ENCODE assay signal across 7 mouse cellular contexts in the genomic region with DNA sequence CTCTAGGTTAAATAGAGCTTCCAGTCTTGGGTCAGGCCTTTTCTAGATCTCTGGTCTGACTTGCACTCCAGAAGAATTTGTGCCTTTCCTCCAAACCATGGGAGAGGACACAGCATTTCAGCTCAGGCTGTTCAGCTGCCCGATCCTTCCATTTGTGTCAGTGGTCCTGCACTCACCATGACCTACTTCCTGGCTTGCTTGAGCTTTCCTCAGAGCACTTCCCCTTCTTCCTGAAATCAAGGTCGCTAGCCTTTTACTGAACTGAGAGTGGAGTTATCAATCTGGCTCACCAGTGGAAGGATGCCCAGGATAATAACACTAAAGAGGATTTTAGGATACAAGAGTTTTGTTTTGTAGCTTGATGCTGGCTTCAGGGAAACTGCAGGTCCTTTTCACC.
DNase-seq lines count a peak whose midpoint lies in the region; ATAC-seq and TF ChIP-seq lines count a peak whose summit lies in the region.
"Not testable (repeated sequence)": the region's sequence is repeated elsewhere in the genome, so short reads cannot be mapped to it uniquely, and the experiment has no call there.

No protein-coding gene starts in this region.

- H3K36me3 ChIP-seq in forebrain, embryonic 15.5 days; kidney, adult 2 months (ENCODE audit: control insufficient read depth, insufficient read depth, low read length); liver, embryonic 11.5 days (ENCODE audit: control insufficient read depth, insufficient read depth, low read length); megakaryocyte, embryonic 14.5 days (replicated peaks; ENCODE audit: low read length); neural tube, embryonic 13.5 days: not testable (repeated sequence)

- H3K4me3 ChIP-seq in cortical plate, adult 2 months (ENCODE audit: insufficient read depth, low read length), result peak overlapping the region; percentile 54
- H3K4me3 ChIP-seq in forebrain, embryonic 15.5 days, result peak overlapping the region; percentile 63
- peak overlapping the region; percentile 58 for H3K4me3 ChIP-seq in kidney, adult 2 months (ENCODE audit: insufficient read depth, low read depth, low read length)
- H3K4me3 ChIP-seq in liver, embryonic 11.5 days (ENCODE audit: low read depth, low read length), result peak overlapping the region; percentile 57
- peak overlapping the region; percentile 86 for H3K4me3 ChIP-seq in megakaryocyte, embryonic 14.5 days (replicated peaks)
- H3K4me3 ChIP-seq in neural tube, embryonic 13.5 days, result peak overlapping the region; percentile 57

- not testable (repeated sequence) for H3K9me3 ChIP-seq in forebrain, embryonic 15.5 days; liver, embryonic 11.5 days (ENCODE audit: control insufficient read depth, low read length); megakaryocyte, embryonic 14.5 days; neural tube, embryonic 13.5 days

- 17% methylated on average over 2 of the region's 2 CpGs for WGBS in forebrain, embryonic 15.5 days
- WGBS in kidney, adult 2 months, result 10% methylated on average over 2 of the region's 2 CpGs
- 13% methylated on average over 2 of the region's 2 CpGs for WGBS in liver, embryonic 11.5 days
- 21% methylated on average over 2 of the region's 2 CpGs for WGBS in neural tube, embryonic 13.5 days

- TF ChIP-seq CTCF in cortical plate, adult 2 months (IDR thresholded peaks at IDR 0.05; ENCODE audit: extremely low read depth, insufficient read depth, low read length); kidney, adult 2 months (conservative IDR thresholded peaks at IDR 0.05; ENCODE audit: insufficient read depth, insufficient read length, low read depth, low read length): not testable (repeated sequence)

- not testable (repeated sequence) for H3K27me3 ChIP-seq in forebrain, embryonic 15.5 days; kidney, adult 2 months (replicated peaks; ENCODE audit: control insufficient read depth, insufficient read depth, low read length); liver, embryonic 11.5 days (replicated peaks; ENCODE audit: control insufficient read depth, insufficient read depth, low read length); megakaryocyte, embryonic 14.5 days (replicated peaks); neural tube, embryonic 13.5 days

- TF ChIP-seq POLR2A in cortical plate, adult 2 months (IDR thresholded peaks at IDR 0.05; ENCODE audit: extremely low read depth, insufficient read depth, low read length); kidney, adult 2 months (IDR thresholded peaks at IDR 0.05; ENCODE audit: low read depth, low read length): not testable (repeated sequence)

- not testable (repeated sequence) for DNase-seq in kidney, adult 2 months; liver, embryonic 11.5 days (ENCODE audit: low spot score)

- H3K27ac ChIP-seq in cortical plate, adult 2 months (ENCODE audit: insufficient read depth, low read length), result not testable (repeated sequence)
- H3K27ac ChIP-seq in forebrain, embryonic 15.5 days (replicated peaks), result peak overlapping the region; percentile 73
- peak overlapping the region; percentile 2; the same call in 1 of the 2 replicates for H3K27ac ChIP-seq in kidney, adult 2 months (ENCODE audit: insufficient read depth, low read depth, low read length)
- H3K27ac ChIP-seq in liver, embryonic 11.5 days (ENCODE audit: low read depth, low read length), result peak overlapping the region; percentile 85; the same call in 1 of the 2 replicates
- H3K27ac ChIP-seq in neural tube, embryonic 13.5 days (replicated peaks), result peak overlapping the region; percentile 65; the same call in 1 of the 2 replicates

- not testable (repeated sequence) for H3K4me1 ChIP-seq in cortical plate, adult 2 months (ENCODE audit: control insufficient read depth, insufficient read depth, low read length); forebrain, embryonic 15.5 days; kidney, adult 2 months (ENCODE audit: control insufficient read depth, insufficient read depth, low read length); liver, embryonic 11.5 days (replicated peaks; ENCODE audit: control insufficient read depth, insufficient read depth, low read length); megakaryocyte, embryonic 14.5 days; neural tube, embryonic 13.5 days (replicated peaks)

- peak overlapping the region; percentile 58 for H3K9ac ChIP-seq in forebrain, embryonic 15.5 days (replicated peaks)
- peak overlapping the region; percentile 72 for H3K9ac ChIP-seq in liver, embryonic 11.5 days (ENCODE audit: low read depth, low read length)
- peak overlapping the region; percentile 75 for H3K9ac ChIP-seq in neural tube, embryonic 13.5 days

- ATAC-seq in forebrain, embryonic 15.5 days (replicated peaks); liver, embryonic 11.5 days (replicated peaks; ENCODE audit: low FRiP score): not testable (repeated sequence)
- ATAC-seq in hematopoietic stem cell, adult 5-6 weeks (replicated peaks in 1 of 2; ENCODE audit: insufficient read depth in 1 of 2, low FRiP score in 2 of 2, low TSS enrichment in 1 of 2, low read depth in 1 of 2, poor library complexity in 2 of 2, severe bottlenecking in 2 of 2), result peak; percentile 61 to 72; a peak in 3 of 4 replicates
- peak; percentile 38; the same call in 1 of the 2 replicates for ATAC-seq in neural tube, embryonic 13.5 days (ENCODE audit: low read depth)

- peak overlapping the region; percentile 68 for H3K4me2 ChIP-seq in forebrain, embryonic 15.5 days (replicated peaks)
- H3K4me2 ChIP-seq in liver, embryonic 11.5 days, result peak overlapping the region; percentile 70
- H3K4me2 ChIP-seq in neural tube, embryonic 13.5 days, result peak overlapping the region; percentile 70
